Mouse (Mus musculus): Measurements from ENCODE around the gene Ascc3.

The Ascc3 gene

GRCm38 (mm10) chr10:50592355-50593293 lies at the start of gene Ascc3:
Gene Ascc3 (plus strand): TSS chr10:50592669.
- DNase-seq (ENCODE audit: low spot score in 2 of 2) = peak; percentile 91 to 93

- no peak for DNase-seq (ENCODE audit: low spot score in 2 of 2)
Observed at GRCm38 (mm10) chr10:50584721-50585120, 7.7 kb upstream of the Ascc3 start.

GRCm38 (mm10) chr10:50586556-50586955 lies 5.9 kb upstream of the Ascc3 start:
- DNase-seq (ENCODE audit: low spot score in 2 of 2) = no peak

- DNase-seq (ENCODE audit: low spot score in 2 of 2) = no peak
Observed at GRCm38 (mm10) chr10:50593371-50593770, 902 bp downstream of the Ascc3 start.

- DNase-seq (ENCODE audit: low spot score in 2 of 2) = no peak
Observed at GRCm38 (mm10) chr10:50595340-50595739, 2.9 kb downstream of the Ascc3 start.

GRCm38 (mm10) chr10:50604919-50605318 lies 12.4 kb downstream of the Ascc3 start:
- no peak for DNase-seq (ENCODE audit: low spot score in 2 of 2)

- no peak for DNase-seq (ENCODE audit: low spot score in 2 of 2)
Observed at GRCm38 (mm10) chr10:50613840-50614239, 21.4 kb downstream of the Ascc3 start.

- DNase-seq (ENCODE audit: low spot score in 2 of 2) = no peak
Observed at GRCm38 (mm10) chr10:50625874-50626273, 33.4 kb downstream of the Ascc3 start.

GRCm38 (mm10) chr10:50639607-50640006 lies 47.1 kb downstream of the Ascc3 start:
- no peak for DNase-seq (ENCODE audit: low spot score in 2 of 2)

- DNase-seq (ENCODE audit: low spot score in 2 of 2) = no peak
Observed at GRCm38 (mm10) chr10:50650612-50651011, 58.1 kb downstream of the Ascc3 start.

GRCm38 (mm10) chr10:50653551-50653950 lies 61.1 kb downstream of the Ascc3 start:
- DNase-seq (ENCODE audit: low spot score in 2 of 2) = no peak

GRCm38 (mm10) chr10:50657352-50657751 lies 64.9 kb downstream of the Ascc3 start:
- no peak for DNase-seq (ENCODE audit: low spot score in 2 of 2)

GRCm38 (mm10) chr10:50671517-50671916 lies 79.0 kb downstream of the Ascc3 start:
- no peak for DNase-seq (ENCODE audit: low spot score in 2 of 2)

- no peak for DNase-seq (ENCODE audit: low spot score in 2 of 2)
Observed at GRCm38 (mm10) chr10:50690324-50690723, 97.9 kb downstream of the Ascc3 start.

GRCm38 (mm10) chr10:50698836-50699433 lies 106.5 kb downstream of the Ascc3 start:
- no peak for DNase-seq (ENCODE audit: low spot score in 2 of 2)

- no peak for DNase-seq (ENCODE audit: low spot score in 2 of 2)
Observed at GRCm38 (mm10) chr10:50701736-50702135, 109.3 kb downstream of the Ascc3 start.

- no peak for DNase-seq (ENCODE audit: low spot score in 2 of 2)
Observed at GRCm38 (mm10) chr10:50702361-50702760, 109.9 kb downstream of the Ascc3 start.

- DNase-seq (ENCODE audit: low spot score in 2 of 2) = peak in 1 of 2 experiments; percentile 2
Observed at GRCm38 (mm10) chr10:50704202-50704601, 111.7 kb downstream of the Ascc3 start.

- no peak for DNase-seq (ENCODE audit: low spot score in 2 of 2)
Observed at GRCm38 (mm10) chr10:50704898-50705297, 112.4 kb downstream of the Ascc3 start.

- DNase-seq (ENCODE audit: low spot score in 2 of 2) = no peak
Observed at GRCm38 (mm10) chr10:50711286-50711685, 118.8 kb downstream of the Ascc3 start.

- DNase-seq (ENCODE audit: low spot score in 2 of 2) = no peak
Observed at GRCm38 (mm10) chr10:50711765-50712164, 119.3 kb downstream of the Ascc3 start.

- no peak for DNase-seq (ENCODE audit: low spot score in 2 of 2)
Observed at GRCm38 (mm10) chr10:50733459-50733858, 141.0 kb downstream of the Ascc3 start.

GRCm38 (mm10) chr10:50762069-50762468 lies 169.6 kb downstream of the Ascc3 start:
- no peak for DNase-seq (ENCODE audit: low spot score in 2 of 2)
